Mouse (Mus musculus): Measurements from ENCODE around the gene Acacb. TPM values are rescaled to one million over a fixed set of nuclear protein-coding genes. Genes with fewer than 3 reads are reported as not detected.
A peak's percentile ranks its signal among the peaks of the same experiment; 100 is the strongest.

Acacb gene
- total RNA-seq, 2 experiments from 2014 or later, result 0.28 to 2.2 TPM

- no peak for ATAC-seq (replicated peaks; ENCODE audit: low FRiP score, low TSS enrichment, poor library complexity, severe bottlenecking)
Measured at GRCm38 (mm10) chr5:114132841-114133240, 13.5 kb upstream of the Acacb start.

GRCm38 (mm10) chr5:114134091-114134534 lies 12.2 kb upstream of the Acacb start:
- peak; percentile 82 for ATAC-seq (replicated peaks; ENCODE audit: low FRiP score, low TSS enrichment, poor library complexity, severe bottlenecking)

GRCm38 (mm10) chr5:114135516-114135915 lies 10.8 kb upstream of the Acacb start:
- no peak for ATAC-seq (replicated peaks; ENCODE audit: low FRiP score, low TSS enrichment, poor library complexity, severe bottlenecking)

- no peak for ATAC-seq (replicated peaks; ENCODE audit: low FRiP score, low TSS enrichment, poor library complexity, severe bottlenecking)
Measured at GRCm38 (mm10) chr5:114137481-114138276, 8.7 kb upstream of the Acacb start.

GRCm38 (mm10) chr5:114138277-114139164 lies 7.8 kb upstream of the Acacb start:
- ATAC-seq (replicated peaks; ENCODE audit: low FRiP score, low TSS enrichment, poor library complexity, severe bottlenecking), result no peak

- no peak for ATAC-seq (replicated peaks; ENCODE audit: low FRiP score, low TSS enrichment, poor library complexity, severe bottlenecking)
Measured at GRCm38 (mm10) chr5:114139175-114139574, 7.2 kb upstream of the Acacb start.

- ATAC-seq (replicated peaks; ENCODE audit: low FRiP score, low TSS enrichment, poor library complexity, severe bottlenecking), result no peak
Measured at GRCm38 (mm10) chr5:114147043-114147972, 973 bp downstream of the Acacb start.

- ATAC-seq (replicated peaks; ENCODE audit: low FRiP score, low TSS enrichment, poor library complexity, severe bottlenecking), result no peak
Measured at GRCm38 (mm10) chr5:114152359-114153092, 6.2 kb downstream of the Acacb start.

- peak; percentile 40; the same call in 1 of the 2 replicates for ATAC-seq (replicated peaks; ENCODE audit: low FRiP score, low TSS enrichment, poor library complexity, severe bottlenecking)
Measured at GRCm38 (mm10) chr5:114153490-114153889, 7.2 kb downstream of the Acacb start.

- no peak for ATAC-seq (replicated peaks; ENCODE audit: low FRiP score, low TSS enrichment, poor library complexity, severe bottlenecking)
Measured at GRCm38 (mm10) chr5:114154765-114155164, 8.4 kb downstream of the Acacb start.

- ATAC-seq (replicated peaks; ENCODE audit: low FRiP score, low TSS enrichment, poor library complexity, severe bottlenecking), result no peak
Measured at GRCm38 (mm10) chr5:114155168-114155933, 9.0 kb downstream of the Acacb start.

GRCm38 (mm10) chr5:114157236-114157635 lies 10.9 kb downstream of the Acacb start:
- ATAC-seq (replicated peaks; ENCODE audit: low FRiP score, low TSS enrichment, poor library complexity, severe bottlenecking), result no peak

- no peak for ATAC-seq (replicated peaks; ENCODE audit: low FRiP score, low TSS enrichment, poor library complexity, severe bottlenecking)
Measured at GRCm38 (mm10) chr5:114161424-114161823, 15.1 kb downstream of the Acacb start.

GRCm38 (mm10) chr5:114162106-114162815 lies 15.9 kb downstream of the Acacb start:
- ATAC-seq (replicated peaks; ENCODE audit: low FRiP score, low TSS enrichment, poor library complexity, severe bottlenecking), result no peak

- no peak for ATAC-seq (replicated peaks; ENCODE audit: low FRiP score, low TSS enrichment, poor library complexity, severe bottlenecking)
Measured at GRCm38 (mm10) chr5:114163117-114163696, 16.9 kb downstream of the Acacb start.

- ATAC-seq (replicated peaks; ENCODE audit: low FRiP score, low TSS enrichment, poor library complexity, severe bottlenecking), result no peak
Measured at GRCm38 (mm10) chr5:114170345-114170744, 24.0 kb downstream of the Acacb start.

GRCm38 (mm10) chr5:114172936-114173335 lies 26.6 kb downstream of the Acacb start:
- ATAC-seq (replicated peaks; ENCODE audit: low FRiP score, low TSS enrichment, poor library complexity, severe bottlenecking), result peak; percentile 67; the same call in 1 of the 2 replicates

Measured in megakaryocyte-erythroid progenitor cell, adult 5-6 weeks (primary cell).